Mouse (Mus musculus): Measurements from ENCODE around the gene Egln1. TPM values are rescaled to one million over a fixed set of nuclear protein-coding genes. Genes with fewer than 3 reads are reported as not detected.

Egln1 gene
- polyA plus RNA-seq (2012; rRNA removed): 3.8 and 4.2 TPM in 2 replicates

DNA sequence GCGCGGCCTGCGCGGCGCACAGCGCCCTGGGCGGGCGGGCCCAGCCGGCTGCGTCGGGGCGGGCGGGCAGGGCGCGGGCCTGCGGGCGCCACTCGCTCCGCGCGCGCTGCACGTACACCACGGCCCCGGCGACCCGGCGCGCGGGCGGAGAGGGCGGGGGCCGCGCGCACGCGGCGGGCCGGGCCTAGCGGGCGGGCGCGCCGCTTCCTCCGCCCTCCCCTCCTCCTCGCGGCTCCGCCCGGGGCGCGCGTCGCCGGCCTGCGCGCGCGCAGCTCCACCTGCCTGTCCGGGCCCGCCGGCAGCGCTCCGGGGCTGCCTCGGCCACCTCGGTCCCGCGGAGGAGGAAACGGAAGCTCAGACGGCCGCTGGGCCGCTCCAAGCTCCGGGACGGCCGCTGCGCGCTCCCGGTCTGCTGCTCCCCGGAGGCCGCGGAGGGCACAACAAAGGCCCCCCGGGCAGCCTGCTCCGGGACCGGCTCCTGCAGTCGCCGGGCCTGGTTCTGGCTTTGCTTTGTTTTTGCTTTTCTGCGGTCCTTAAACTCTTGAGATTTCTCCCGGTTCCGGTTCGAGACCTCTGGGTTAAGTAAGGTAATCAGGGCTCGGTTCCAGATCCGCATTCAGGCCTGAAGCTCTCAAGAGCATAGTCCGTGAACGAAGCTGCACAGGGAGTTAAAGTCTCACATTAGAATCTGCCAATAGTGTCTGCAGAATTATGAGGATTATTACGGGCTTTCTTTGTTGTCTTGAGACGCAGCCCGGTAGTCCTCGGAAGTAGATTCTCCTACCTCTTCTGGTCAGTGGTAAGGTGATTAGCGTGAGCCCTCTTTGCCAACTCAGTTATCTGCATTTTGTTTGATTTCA is at the start of gene Egln1:
TSS of gene Egln1 (minus strand) at position 116 of the 860 bp plus-strand sequence.
- H3K27me3 ChIP-seq (ENCODE audit: control insufficient read depth, insufficient read depth, low read length): no peaks in the 10 kb centered on the region
- H3K4me1 ChIP-seq (ENCODE audit: control insufficient read depth, insufficient read depth, low read length): peaks cover 11% of the 10 kb centered on the region
- no peaks in the 10 kb centered on the region for H3K36me3 ChIP-seq (ENCODE audit: control insufficient read depth, insufficient read depth, low read length)
- peak within 1 kb of the TSS; percentile 67 for H3K27ac ChIP-seq (ENCODE audit: control insufficient read depth, insufficient read depth, low read depth, low read length)
- no peak; the same call in 1 of the 2 replicates for TF ChIP-seq POLR2A (IDR thresholded peaks at IDR 0.05; ENCODE audit: control insufficient read depth, low read depth, low read length)
- TF ChIP-seq CTCF (IDR thresholded peaks at IDR 0.05; ENCODE audit: control insufficient read depth, insufficient read depth, insufficient replicate concordance, low read depth, low read length): no peak
- H3K4me3 ChIP-seq (ENCODE audit: control insufficient read depth, low read depth, low read length): peak within 1 kb of the TSS; percentile 89

DNA sequence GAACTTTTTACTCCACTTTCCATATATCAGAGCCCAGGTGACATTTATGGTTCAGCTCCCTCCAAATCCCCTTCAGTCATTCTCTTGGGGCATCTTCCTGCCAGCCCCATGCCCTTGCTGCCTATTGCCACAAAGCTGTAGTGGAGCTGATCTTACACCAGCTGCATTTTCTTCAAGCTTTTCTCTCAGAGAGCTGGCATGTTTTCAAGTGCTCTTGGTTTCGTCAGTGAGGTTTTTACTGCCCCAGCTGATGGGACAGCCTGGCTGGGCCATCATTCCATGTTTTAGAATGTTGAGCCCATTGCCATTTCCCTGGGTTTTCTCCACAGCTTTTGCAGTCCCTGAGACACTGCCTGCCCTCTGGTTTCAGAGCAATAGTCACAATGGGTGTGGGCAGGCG is 46.7 kb upstream of the Egln1 start:
- Histone ChIP-seq H3K36me3 (ENCODE audit: control insufficient read depth, insufficient read depth, low read length) (no peaks in the 10 kb centered on the region), H3K27me3 (ENCODE audit: control insufficient read depth, insufficient read depth, low read length) (no peaks in the 10 kb centered on the region), H3K4me1 (ENCODE audit: control insufficient read depth, insufficient read depth, low read length) (peaks cover 9% of the 10 kb centered on the region), H3K4me3 (ENCODE audit: control insufficient read depth, low read depth, low read length) (no peak overlapping the region), H3K27ac (ENCODE audit: control insufficient read depth, insufficient read depth, low read depth, low read length) (no peak overlapping the region)
- TF ChIP-seq CTCF (IDR thresholded peaks at IDR 0.05; ENCODE audit: control insufficient read depth, insufficient read depth, insufficient replicate concordance, low read depth, low read length): no peak
- TF ChIP-seq POLR2A (IDR thresholded peaks at IDR 0.05; ENCODE audit: control insufficient read depth, low read depth, low read length): no peak

DNA sequence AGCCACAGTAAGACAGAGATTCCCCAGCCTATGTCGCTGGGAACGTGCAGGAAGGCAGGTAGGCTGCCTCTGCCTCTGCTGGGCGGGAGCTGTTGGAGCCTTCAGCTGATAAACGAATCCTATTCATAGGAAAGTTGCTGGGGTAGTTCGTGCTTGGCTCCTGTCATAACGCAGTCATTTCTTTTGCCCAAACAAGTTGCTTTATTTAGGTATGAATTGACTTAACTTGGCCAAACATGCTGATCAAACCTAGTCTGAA is 42.5 kb upstream of the Egln1 start:
- peak overlapping the region; percentile 41; the same call in 1 of the 2 replicates for H3K4me3 ChIP-seq (ENCODE audit: control insufficient read depth, low read depth, low read length)
- no peak for TF ChIP-seq CTCF (IDR thresholded peaks at IDR 0.05; ENCODE audit: control insufficient read depth, insufficient read depth, insufficient replicate concordance, low read depth, low read length)
- TF ChIP-seq POLR2A (IDR thresholded peaks at IDR 0.05; ENCODE audit: control insufficient read depth, low read depth, low read length): no peak
- no peak overlapping the region for H3K27ac ChIP-seq (ENCODE audit: control insufficient read depth, insufficient read depth, low read depth, low read length)
- H3K4me1 ChIP-seq (ENCODE audit: control insufficient read depth, insufficient read depth, low read length): peaks cover 9% of the 10 kb centered on the region
- H3K36me3 ChIP-seq (ENCODE audit: control insufficient read depth, insufficient read depth, low read length): no peaks in the 10 kb centered on the region
- H3K27me3 ChIP-seq (ENCODE audit: control insufficient read depth, insufficient read depth, low read length): no peaks in the 10 kb centered on the region

DNA sequence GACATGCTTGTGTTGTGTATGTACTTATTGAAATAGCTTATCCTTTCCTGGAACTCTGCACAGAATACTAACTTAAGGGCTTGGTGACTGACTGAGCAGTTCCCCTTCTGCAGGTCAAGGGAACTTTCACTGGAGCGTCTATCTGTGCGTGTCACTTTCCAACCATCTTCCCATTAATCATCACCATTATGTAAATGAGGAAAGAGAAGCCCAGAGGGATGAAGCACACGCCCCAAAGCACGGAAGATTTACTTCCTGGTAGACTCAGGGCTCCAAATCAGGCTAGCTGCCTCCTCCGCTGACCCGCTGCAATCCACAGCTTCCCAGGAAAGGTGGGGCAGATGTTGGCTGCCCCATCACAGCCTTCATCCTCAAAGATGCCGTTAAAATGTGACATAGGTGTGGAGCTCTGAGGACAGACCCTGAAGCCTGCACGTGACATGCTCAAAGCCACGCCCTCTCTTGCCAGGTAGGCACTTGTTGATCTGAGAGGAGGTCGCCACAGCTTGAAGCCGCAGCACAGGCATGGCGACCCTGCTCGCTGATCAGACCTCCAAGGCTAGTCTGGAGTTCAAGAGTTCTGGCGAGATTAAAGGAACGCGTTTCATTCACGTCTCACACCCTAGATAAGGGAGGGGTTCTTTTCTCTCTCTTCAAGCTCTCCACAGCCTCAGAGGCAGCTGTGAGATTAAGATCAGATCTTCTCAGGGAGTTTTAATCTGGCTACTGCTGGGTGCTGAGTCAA is 42.0 kb upstream of the Egln1 start:
- Histone ChIP-seq H3K4me3 (ENCODE audit: control insufficient read depth, low read depth, low read length) (peak overlapping the region; percentile 41), H3K36me3 (ENCODE audit: control insufficient read depth, insufficient read depth, low read length) (no peaks in the 10 kb centered on the region), H3K27me3 (ENCODE audit: control insufficient read depth, insufficient read depth, low read length) (no peaks in the 10 kb centered on the region), H3K4me1 (ENCODE audit: control insufficient read depth, insufficient read depth, low read length) (peaks cover 9% of the 10 kb centered on the region), H3K27ac (ENCODE audit: control insufficient read depth, insufficient read depth, low read depth, low read length) (no peak overlapping the region)
- no peak for TF ChIP-seq POLR2A (IDR thresholded peaks at IDR 0.05; ENCODE audit: control insufficient read depth, low read depth, low read length)

DNA sequence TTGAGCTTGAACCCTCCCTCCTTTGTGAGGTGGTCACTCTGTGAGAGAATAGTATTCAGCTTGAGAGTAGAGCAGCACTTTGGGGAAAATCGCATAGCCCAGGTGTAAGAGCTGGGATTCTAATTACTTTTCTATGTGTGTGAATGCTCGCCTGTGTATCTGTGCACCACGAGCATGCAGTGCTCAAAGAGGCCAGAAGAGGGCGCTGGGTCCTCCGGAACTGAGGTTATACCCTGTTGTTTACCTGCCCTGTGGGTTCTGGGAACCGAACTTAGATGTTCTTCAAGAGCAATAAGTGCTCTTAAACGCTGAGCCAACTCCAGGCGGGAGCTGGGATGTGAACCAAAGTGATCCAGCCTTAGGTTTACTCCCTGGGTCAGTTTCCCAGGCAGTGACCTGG is 31.7 kb upstream of the Egln1 start:
- TF ChIP-seq CTCF (IDR thresholded peaks at IDR 0.05; ENCODE audit: control insufficient read depth, insufficient read depth, insufficient replicate concordance, low read depth, low read length): peak; percentile 87
- no peak for TF ChIP-seq POLR2A (IDR thresholded peaks at IDR 0.05; ENCODE audit: control insufficient read depth, low read depth, low read length)
- Histone ChIP-seq H3K4me1 (ENCODE audit: control insufficient read depth, insufficient read depth, low read length) (peaks cover 3% of the 10 kb centered on the region; the same call in 1 of the 2 replicates), H3K27ac (ENCODE audit: control insufficient read depth, insufficient read depth, low read depth, low read length) (no peak overlapping the region), H3K27me3 (ENCODE audit: control insufficient read depth, insufficient read depth, low read length) (no peaks in the 10 kb centered on the region), H3K4me3 (ENCODE audit: control insufficient read depth, low read depth, low read length) (no peak overlapping the region), H3K36me3 (ENCODE audit: control insufficient read depth, insufficient read depth, low read length) (no peaks in the 10 kb centered on the region)

DNA sequence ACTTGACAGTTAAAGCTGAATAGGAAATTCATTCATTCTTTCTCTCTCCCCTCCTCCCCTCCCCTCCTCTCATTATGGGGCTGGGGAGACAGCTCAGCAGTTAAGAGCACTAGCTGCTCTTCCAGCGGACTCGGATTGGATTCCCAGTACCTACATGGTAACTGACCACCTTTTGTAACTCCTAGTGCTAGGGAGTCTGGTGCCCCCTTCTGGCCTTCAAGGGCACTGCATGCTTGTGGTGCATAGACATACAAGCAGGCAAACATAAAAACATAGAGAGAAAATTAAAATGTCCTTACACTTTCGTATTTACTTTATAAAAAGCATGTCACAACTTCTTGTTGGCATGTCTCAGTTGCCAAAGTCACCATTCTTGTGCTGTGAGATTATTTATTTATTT is 30.9 kb upstream of the Egln1 start:
- TF ChIP-seq CTCF (IDR thresholded peaks at IDR 0.05; ENCODE audit: control insufficient read depth, insufficient read depth, insufficient replicate concordance, low read depth, low read length) (peak; percentile 82; the same call in 1 of the 2 replicates), POLR2A (IDR thresholded peaks at IDR 0.05; ENCODE audit: control insufficient read depth, low read depth, low read length) (no peak)
- no peak overlapping the region for H3K4me3 ChIP-seq (ENCODE audit: control insufficient read depth, low read depth, low read length)
- H3K4me1 ChIP-seq (ENCODE audit: control insufficient read depth, insufficient read depth, low read length): peaks cover 3% of the 10 kb centered on the region; the same call in 1 of the 2 replicates
- H3K36me3 ChIP-seq (ENCODE audit: control insufficient read depth, insufficient read depth, low read length): no peaks in the 10 kb centered on the region
- H3K27me3 ChIP-seq (ENCODE audit: control insufficient read depth, insufficient read depth, low read length): no peaks in the 10 kb centered on the region
- H3K27ac ChIP-seq (ENCODE audit: control insufficient read depth, insufficient read depth, low read depth, low read length): no peak overlapping the region

DNA sequence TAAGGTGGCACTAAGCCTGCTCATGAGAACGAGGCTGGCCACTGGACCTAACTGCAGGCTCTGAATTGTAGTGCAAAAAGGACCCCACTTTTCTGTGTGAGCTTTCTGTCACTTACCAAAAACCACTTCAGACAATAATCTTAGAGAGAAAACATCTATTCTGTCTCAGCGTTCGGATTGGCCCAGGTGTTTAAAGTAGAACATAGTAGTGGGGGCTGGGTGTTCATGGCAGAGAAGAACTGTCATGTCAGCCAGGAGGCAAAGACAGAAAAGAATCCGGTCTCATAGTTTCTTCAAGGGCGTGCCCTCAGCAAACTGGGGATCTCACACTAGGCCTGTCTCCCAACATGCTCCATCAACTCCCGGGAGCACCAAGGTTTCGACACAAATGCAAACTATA is 28.9 kb upstream of the Egln1 start:
- H3K27me3 ChIP-seq (ENCODE audit: control insufficient read depth, insufficient read depth, low read length): no peaks in the 10 kb centered on the region
- H3K4me3 ChIP-seq (ENCODE audit: control insufficient read depth, low read depth, low read length): no peak overlapping the region
- peaks cover 6% of the 10 kb centered on the region for H3K4me1 ChIP-seq (ENCODE audit: control insufficient read depth, insufficient read depth, low read length)
- TF ChIP-seq CTCF (IDR thresholded peaks at IDR 0.05; ENCODE audit: control insufficient read depth, insufficient read depth, insufficient replicate concordance, low read depth, low read length) (no peak), POLR2A (IDR thresholded peaks at IDR 0.05; ENCODE audit: control insufficient read depth, low read depth, low read length) (no peak)
- H3K36me3 ChIP-seq (ENCODE audit: control insufficient read depth, insufficient read depth, low read length): no peaks in the 10 kb centered on the region
- H3K27ac ChIP-seq (ENCODE audit: control insufficient read depth, insufficient read depth, low read depth, low read length): no peak overlapping the region

Data from testis, adult 2 months (tissue).